7 mouse cellular contexts compared by ENCODE assay signal in genomic region chr8:61700298-61700697, GRCm38 (mm10).
DNase-seq lines count a peak whose midpoint lies in the region; ATAC-seq and TF ChIP-seq lines count a peak whose summit lies in the region.

No protein-coding gene starts in this region.

- 0 out of 2 replicates have a peak, but pooled peaks cover 7% of the 10 kb centered on the region for H3K36me3 ChIP-seq in intestine, postnatal 0 days (ENCODE audit: control insufficient read depth, insufficient read depth)
- H3K36me3 ChIP-seq in intestine, embryonic 15.5 days = no peaks in the 10 kb centered on the region
- H3K36me3 ChIP-seq in ES-E14 (ENCODE audit: control insufficient read depth, insufficient read depth, low read length, poor library complexity, severe bottlenecking) = no peaks in the 10 kb centered on the region
- H3K36me3 ChIP-seq in midbrain, embryonic 16.5 days (ENCODE audit: control insufficient read depth, insufficient read depth, low read length) = no peaks in the 10 kb centered on the region

- no peaks in the 10 kb centered on the region for H3K27me3 ChIP-seq in intestine, postnatal 0 days (replicated peaks; ENCODE audit: control insufficient read depth, insufficient read depth, low read length)
- H3K27me3 ChIP-seq in intestine, embryonic 15.5 days (replicated peaks) = no peaks in the 10 kb centered on the region
- H3K27me3 ChIP-seq in midbrain, embryonic 16.5 days (ENCODE audit: control insufficient read depth, insufficient read depth, low read depth, low read length) = no peaks in the 10 kb centered on the region

- H3K9ac ChIP-seq in intestine, postnatal 0 days (ENCODE audit: low read depth, low read length) = no peak overlapping the region
- H3K9ac ChIP-seq in intestine, embryonic 15.5 days = no peak overlapping the region
- H3K9ac ChIP-seq in ES-E14 (ENCODE audit: insufficient read depth, low read depth, low read length, poor library complexity, severe bottlenecking) = no peak overlapping the region
- H3K9ac ChIP-seq in midbrain, embryonic 16.5 days (ENCODE audit: low read depth, low read length) = no peak overlapping the region

- peak; percentile 66 for TF ChIP-seq CTCF in intestine, postnatal 0 days (IDR thresholded peaks at IDR 0.05; ENCODE audit: low read depth)

- H3K4me1 ChIP-seq in intestine, postnatal 0 days (replicated peaks; ENCODE audit: control insufficient read depth, insufficient read depth, low read length) = no peaks in the 10 kb centered on the region
- H3K4me1 ChIP-seq in intestine, embryonic 15.5 days (replicated peaks) = no peaks in the 10 kb centered on the region
- peaks cover 0 to 3% of the 10 kb centered on the region in 2 experiments; a peak in 1 of 4 replicates for H3K4me1 ChIP-seq in ES-E14 (ENCODE audit: control insufficient read depth in 2 of 2, insufficient read depth in 2 of 2, low read length in 2 of 2, poor library complexity in 1 of 2)
- peaks cover 6% of the 10 kb centered on the region; the same call in 1 of the 2 replicates for H3K4me1 ChIP-seq in midbrain, embryonic 16.5 days (ENCODE audit: control insufficient read depth, insufficient read depth, low read length)

- in situ Hi-C loops in ES-E14 (cut with MboI; ENCODE audit: low sequenced_read_pairs in 2 of 2, unreplicated experiment in 2 of 2) = loop anchor here (10.0 kb wide), 2 partner anchors 175 to 345 kb away; no protein-coding TSS in a partner anchor

- WGBS in intestine, postnatal 0 days = 94% methylated on average over 1 of the region's 1 CpGs
- 83% methylated on average over 1 of the region's 1 CpGs for WGBS in intestine, embryonic 15.5 days
- 93% methylated on average over 1 of the region's 1 CpGs for WGBS in midbrain, embryonic 16.5 days

- H3K4me3 ChIP-seq in intestine, postnatal 0 days (ENCODE audit: low read depth, low read length) = no peak overlapping the region
- no peak overlapping the region for H3K4me3 ChIP-seq in intestine, embryonic 15.5 days (replicated peaks)
- no peak overlapping the region for H3K4me3 ChIP-seq in ES-E14 (ENCODE audit: insufficient read depth in 1 of 2, low read depth in 1 of 2, low read length in 2 of 2, poor library complexity in 1 of 2, severe bottlenecking in 1 of 2)
- no peak overlapping the region for H3K4me3 ChIP-seq in midbrain, embryonic 16.5 days (ENCODE audit: low read depth, low read length)

- no peaks in the 10 kb centered on the region for H3K9me3 ChIP-seq in intestine, postnatal 0 days (ENCODE audit: control insufficient read depth)
- H3K9me3 ChIP-seq in intestine, embryonic 15.5 days = no peaks in the 10 kb centered on the region
- H3K9me3 ChIP-seq in ES-E14 (ENCODE audit: control insufficient read depth, insufficient read depth, low read depth, low read length) = no peaks in the 10 kb centered on the region
- no peaks in the 10 kb centered on the region for H3K9me3 ChIP-seq in midbrain, embryonic 16.5 days (replicated peaks; ENCODE audit: control insufficient read depth, low read length, poor library complexity, severe bottlenecking)

- ATAC-seq in intestine, postnatal 0 days = no peak
- ATAC-seq in intestine, embryonic 15.5 days = no peak
- peak; percentile 49; the same call in 1 of the 2 replicates for ATAC-seq in megakaryocyte, adult 5-6 weeks (ENCODE audit: poor library complexity, severe bottlenecking)
- no peak for ATAC-seq in midbrain, embryonic 16.5 days

- no peak for DNase-seq in ES-E14 (ENCODE audit: low read depth, low spot score)
- peak; percentile 17 for DNase-seq in c-Kit-positive CD71-negative TER-119-negative erythroid progenitor cells, embryonic 14.5 days (ENCODE audit: low read depth)
- no peak for DNase-seq in yolk sac, embryonic 10.5 days (ENCODE audit: low spot score)

- H3K27ac ChIP-seq in intestine, postnatal 0 days (ENCODE audit: low read depth, low read length) = no peak overlapping the region
- no peak overlapping the region for H3K27ac ChIP-seq in intestine, embryonic 15.5 days
- no peak overlapping the region for H3K27ac ChIP-seq in ES-E14 (ENCODE audit: insufficient read depth, low read depth, low read length, poor library complexity, severe bottlenecking)
- no peak overlapping the region for H3K27ac ChIP-seq in midbrain, embryonic 16.5 days (ENCODE audit: low read length)

- no peak overlapping the region for H3K4me2 ChIP-seq in intestine, postnatal 0 days (replicated peaks; ENCODE audit: low read depth)
- no peak overlapping the region for H3K4me2 ChIP-seq in intestine, embryonic 15.5 days (replicated peaks)
- no peak overlapping the region for H3K4me2 ChIP-seq in midbrain, embryonic 16.5 days (ENCODE audit: low read length)

TF ChIP-seq in ES-E14, 5 proteins besides CTCF, POLR2A, EP300 and RAD21:
- no peak for TF ChIP-seq ZNF384 (IDR thresholded peaks at IDR 0.05; ENCODE audit: low read depth, low read length)
- TF ChIP-seq ZC3H11A (IDR thresholded peaks at IDR 0.05; ENCODE audit: borderline replicate concordance, low read depth, low read length) = peak; percentile 81
- TF ChIP-seq CHD2 (IDR thresholded peaks at IDR 0.05; ENCODE audit: low read depth, low read length) = no peak
- no peak for TF ChIP-seq HCFC1 (IDR thresholded peaks at IDR 0.05; ENCODE audit: borderline replicate concordance, insufficient read depth, low read length)
